Mouse (Mus musculus): ENCODE measurements around the gene Nat8f5. TPM values are rescaled to one million over a fixed set of nuclear protein-coding genes. Genes with fewer than 3 reads are reported as not detected.
"Not testable (repeated sequence)": the region's sequence is repeated elsewhere in the genome, so short reads cannot be mapped to it uniquely, and the experiment has no call there.

Nat8f5 gene
- polyA plus RNA-seq, 1 experiment, result not detected

- Histone ChIP-seq H3K27me3 (replicated peaks) (peaks cover 23% of the 10 kb centered on the region), H3K9me3 (no peaks in the 10 kb centered on the region), H3K36me3 (replicated peaks; ENCODE audit: low read length) (no peaks in the 10 kb centered on the region), H3K4me3 (replicated peaks) (no peak overlapping the region), H3K4me1 (no peaks in the 10 kb centered on the region)
- TF ChIP-seq FLI1 (IDR thresholded peaks at IDR 0.05; ENCODE audit: low read length) (no peak), GATA1 (IDR thresholded peaks at IDR 0.05; ENCODE audit: borderline replicate concordance, low read length) (no peak)
Measured at GRCm38 (mm10) chr6:85856194-85856678, 35.5 kb upstream of the Nat8f5 start.

- no peak for TF ChIP-seq FLI1 (IDR thresholded peaks at IDR 0.05; ENCODE audit: low read length)
- TF ChIP-seq GATA1 (IDR thresholded peaks at IDR 0.05; ENCODE audit: borderline replicate concordance, low read length), result no peak
- no peaks in the 10 kb centered on the region for H3K36me3 ChIP-seq (replicated peaks; ENCODE audit: low read length)
Measured at GRCm38 (mm10) chr6:85853481-85853880, 32.7 kb upstream of the Nat8f5 start.

GRCm38 (mm10) chr6:85851062-85851773 lies 30.4 kb upstream of the Nat8f5 start:
- Histone ChIP-seq H3K9me3 (no peaks in the 10 kb centered on the region), H3K36me3 (replicated peaks; ENCODE audit: low read length) (no peaks in the 10 kb centered on the region), H3K27me3 (replicated peaks) (peaks cover 5% of the 10 kb centered on the region), H3K4me1 (no peaks in the 10 kb centered on the region), H3K4me3 (replicated peaks) (no peak overlapping the region)
- no peak for TF ChIP-seq FLI1 (IDR thresholded peaks at IDR 0.05; ENCODE audit: low read length)
- no peak for TF ChIP-seq GATA1 (IDR thresholded peaks at IDR 0.05; ENCODE audit: borderline replicate concordance, low read length)

More at GRCm38 (mm10) chr6:85853481-85853880, 32.7 kb upstream of the Nat8f5 start:
- Histone ChIP-seq H3K4me3 (replicated peaks) (no peak overlapping the region), H3K4me1 (no peaks in the 10 kb centered on the region), H3K9me3 (no peaks in the 10 kb centered on the region), H3K27me3 (replicated peaks) (peaks cover 5% of the 10 kb centered on the region)

GRCm38 (mm10) chr6:85849240-85849639 lies 28.5 kb upstream of the Nat8f5 start:
- Histone ChIP-seq H3K4me1 (no peaks in the 10 kb centered on the region), H3K9me3 (0 out of 2 replicates have a peak, but pooled peaks cover 4% of the 10 kb centered on the region), H3K27me3 (replicated peaks) (peaks cover 5% of the 10 kb centered on the region), H3K36me3 (replicated peaks; ENCODE audit: low read length) (no peaks in the 10 kb centered on the region), H3K4me3 (replicated peaks) (no peak overlapping the region)
- TF ChIP-seq GATA1 (IDR thresholded peaks at IDR 0.05; ENCODE audit: borderline replicate concordance, low read length) (no peak), FLI1 (IDR thresholded peaks at IDR 0.05; ENCODE audit: low read length) (no peak)

- TF ChIP-seq GATA1 (IDR thresholded peaks at IDR 0.05; ENCODE audit: borderline replicate concordance, low read length) (no peak), FLI1 (IDR thresholded peaks at IDR 0.05; ENCODE audit: low read length) (no peak)
- H3K27me3 ChIP-seq (replicated peaks), result peaks cover 5% of the 10 kb centered on the region
- no peaks in the 10 kb centered on the region for H3K4me1 ChIP-seq
- no peaks in the 10 kb centered on the region for H3K36me3 ChIP-seq (replicated peaks; ENCODE audit: low read length)
- no peak overlapping the region for H3K4me3 ChIP-seq (replicated peaks)
- H3K9me3 ChIP-seq, result peaks cover 9% of the 10 kb centered on the region; the same call in 1 of the 2 replicates
Measured at GRCm38 (mm10) chr6:85848140-85848539, 27.4 kb upstream of the Nat8f5 start.

- no peaks in the 10 kb centered on the region for H3K4me1 ChIP-seq
- H3K36me3 ChIP-seq (replicated peaks; ENCODE audit: low read length), result no peaks in the 10 kb centered on the region
- peaks cover 5% of the 10 kb centered on the region for H3K27me3 ChIP-seq (replicated peaks)
- no peak overlapping the region for H3K4me3 ChIP-seq (replicated peaks)
- H3K9me3 ChIP-seq, result peaks cover 9% of the 10 kb centered on the region; the same call in 1 of the 2 replicates
- TF ChIP-seq GATA1 (IDR thresholded peaks at IDR 0.05; ENCODE audit: borderline replicate concordance, low read length) (no peak), FLI1 (IDR thresholded peaks at IDR 0.05; ENCODE audit: low read length) (no peak)
Measured at GRCm38 (mm10) chr6:85846921-85847320, 26.1 kb upstream of the Nat8f5 start.

- not testable (repeated sequence) for H3K36me3 ChIP-seq (replicated peaks; ENCODE audit: low read length); H3K9me3 ChIP-seq; H3K27me3 ChIP-seq (replicated peaks); H3K4me3 ChIP-seq (replicated peaks); H3K4me1 ChIP-seq
Measured at GRCm38 (mm10) chr6:85843677-85844458, 23.1 kb upstream of the Nat8f5 start.

GRCm38 (mm10) chr6:85839982-85840381 lies 19.2 kb upstream of the Nat8f5 start:
- Histone ChIP-seq H3K36me3 (replicated peaks; ENCODE audit: low read length) (no peaks in the 10 kb centered on the region), H3K4me3 (replicated peaks) (no peak overlapping the region), H3K4me1 (no peaks in the 10 kb centered on the region), H3K27me3 (replicated peaks) (no peaks in the 10 kb centered on the region), H3K9me3 (peaks cover 4% of the 10 kb centered on the region; the same call in 1 of the 2 replicates)
- no peak for TF ChIP-seq GATA1 (IDR thresholded peaks at IDR 0.05; ENCODE audit: borderline replicate concordance, low read length)
- TF ChIP-seq FLI1 (IDR thresholded peaks at IDR 0.05; ENCODE audit: low read length), result no peak

GRCm38 (mm10) chr6:85838674-85839073 lies 17.9 kb upstream of the Nat8f5 start:
- H3K27me3 ChIP-seq (replicated peaks), result no peaks in the 10 kb centered on the region
- no peaks in the 10 kb centered on the region for H3K36me3 ChIP-seq (replicated peaks; ENCODE audit: low read length)
- no peak overlapping the region for H3K4me3 ChIP-seq (replicated peaks)
- TF ChIP-seq FLI1 (IDR thresholded peaks at IDR 0.05; ENCODE audit: low read length) (no peak), GATA1 (IDR thresholded peaks at IDR 0.05; ENCODE audit: borderline replicate concordance, low read length) (no peak)
- no peaks in the 10 kb centered on the region for H3K4me1 ChIP-seq
- peaks cover 3% of the 10 kb centered on the region; the same call in 1 of the 2 replicates for H3K9me3 ChIP-seq

GRCm38 (mm10) chr6:85837307-85837706 lies 16.5 kb upstream of the Nat8f5 start:
- not testable (repeated sequence) for H3K27me3 ChIP-seq (replicated peaks); H3K4me1 ChIP-seq; H3K9me3 ChIP-seq; H3K4me3 ChIP-seq (replicated peaks); H3K36me3 ChIP-seq (replicated peaks; ENCODE audit: low read length)

GRCm38 (mm10) chr6:85836827-85837226 lies 16.1 kb upstream of the Nat8f5 start:
- not testable (repeated sequence) for H3K36me3 ChIP-seq (replicated peaks; ENCODE audit: low read length)

GRCm38 (mm10) chr6:85836098-85836497 lies 15.3 kb upstream of the Nat8f5 start:
- not testable (repeated sequence) for H3K4me3 ChIP-seq (replicated peaks); H3K4me1 ChIP-seq; H3K27me3 ChIP-seq (replicated peaks); H3K36me3 ChIP-seq (replicated peaks; ENCODE audit: low read length); H3K9me3 ChIP-seq

More at GRCm38 (mm10) chr6:85836827-85837226, 16.1 kb upstream of the Nat8f5 start:
- not testable (repeated sequence) for H3K27me3 ChIP-seq (replicated peaks); H3K9me3 ChIP-seq; H3K4me1 ChIP-seq; H3K4me3 ChIP-seq (replicated peaks)

GRCm38 (mm10) chr6:85835104-85835503 lies 14.3 kb upstream of the Nat8f5 start:
- not testable (repeated sequence) for H3K36me3 ChIP-seq (replicated peaks; ENCODE audit: low read length)

GRCm38 (mm10) chr6:85834504-85835100 lies 13.8 kb upstream of the Nat8f5 start:
- not testable (repeated sequence) for H3K9me3 ChIP-seq; H3K36me3 ChIP-seq (replicated peaks; ENCODE audit: low read length); H3K4me3 ChIP-seq (replicated peaks); H3K4me1 ChIP-seq; H3K27me3 ChIP-seq (replicated peaks)

More at GRCm38 (mm10) chr6:85835104-85835503, 14.3 kb upstream of the Nat8f5 start:
- H3K4me1 ChIP-seq; H3K4me3 ChIP-seq (replicated peaks); H3K27me3 ChIP-seq (replicated peaks); H3K9me3 ChIP-seq: not testable (repeated sequence)
